21 mouse cellular contexts compared by ENCODE assay signal in the genomic region with DNA sequence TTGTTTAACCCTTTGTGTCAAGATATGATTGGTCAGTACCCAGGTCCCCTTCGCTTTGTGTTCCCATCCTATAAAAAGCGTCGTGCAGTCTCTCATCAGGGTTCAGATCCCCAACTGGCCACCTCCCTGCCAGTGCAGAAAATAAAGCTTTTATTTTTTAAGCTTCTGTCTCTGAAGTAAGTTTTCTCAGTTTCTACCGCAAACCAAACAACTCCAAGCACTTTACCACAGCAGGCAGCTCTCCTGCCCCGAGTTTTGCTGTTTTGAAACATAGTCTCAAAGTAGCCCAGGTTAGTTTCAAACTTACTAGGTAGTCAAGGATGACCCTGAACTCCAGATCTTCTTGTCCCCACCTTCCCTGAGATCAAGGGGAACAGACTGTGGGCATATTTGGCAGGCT. TPM values are rescaled to one million over a fixed set of nuclear protein-coding genes. Genes with fewer than 3 reads are reported as not detected.
DNase-seq lines count a peak whose midpoint lies in the region; ATAC-seq and TF ChIP-seq lines count a peak whose summit lies in the region.
"Had no signal": no experiment of that assay in that cellular context is flagged by ENCODE, and none has a peak within 500 bp of the region (broad histone marks: within the 10 kb centered on the region; RNA-seq: fewer than 3 reads in every experiment).

No protein-coding gene starts in this region.

- no peaks in the 10 kb centered on the region for H3K27me3 ChIP-seq in kidney, embryonic 16.5 days (ENCODE audit: insufficient read depth, low read length)
- H3K27me3 ChIP-seq in liver, embryonic 12.5 days (replicated peaks): no peaks in the 10 kb centered on the region
- no peaks in the 10 kb centered on the region for H3K27me3 ChIP-seq in stomach, postnatal 0 days (ENCODE audit: control insufficient read depth, insufficient read depth, low read length)
- H3K27me3 ChIP-seq in forebrain, embryonic 12.5 days: no peaks in the 10 kb centered on the region
- H3K27me3 ChIP-seq: forebrain, embryonic 15.5 days; lung, embryonic 15.5 days; neural tube, embryonic 15.5 days; Patski had no signal

- no peak for TF ChIP-seq CTCF in gastrocnemius, adult 2 months (IDR thresholded peaks at IDR 0.05)
- TF ChIP-seq CTCF in stomach, postnatal 0 days (IDR thresholded peaks at IDR 0.05; ENCODE audit: low read depth): no peak

- TF ChIP-seq EP300 in stomach, postnatal 0 days (optimal IDR thresholded peaks at IDR 0.05): no peak

- H3K27ac ChIP-seq in gastrocnemius, adult 2 months: peak overlapping the region; percentile 95
- peak overlapping the region; percentile 86; the same call in 1 of the 2 replicates for H3K27ac ChIP-seq in kidney, embryonic 16.5 days (ENCODE audit: low read length)
- H3K27ac ChIP-seq in liver, embryonic 12.5 days: peak overlapping the region; percentile 92
- peak overlapping the region; percentile 94 for H3K27ac ChIP-seq in stomach, postnatal 0 days (replicated peaks)
- H3K27ac ChIP-seq in forebrain, embryonic 12.5 days: no peak overlapping the region
- H3K27ac ChIP-seq: forebrain, embryonic 15.5 days had no signal

- H3K36me3 ChIP-seq in kidney, embryonic 16.5 days (ENCODE audit: insufficient read depth, low read length): peaks cover 27% of the 10 kb centered on the region
- peaks cover 45% of the 10 kb centered on the region for H3K36me3 ChIP-seq in liver, embryonic 12.5 days
- H3K36me3 ChIP-seq in stomach, postnatal 0 days (ENCODE audit: control insufficient read depth, insufficient read depth, low read length): peaks cover 19% of the 10 kb centered on the region
- H3K36me3 ChIP-seq in forebrain, embryonic 12.5 days (replicated peaks): peaks cover 9% of the 10 kb centered on the region; the same call in 1 of the 2 replicates
- H3K36me3 ChIP-seq: forebrain, embryonic 15.5 days; neural tube, embryonic 15.5 days had no signal

- WGBS in kidney, embryonic 16.5 days: 93% methylated on average over 5 of the region's 5 CpGs
- 87% methylated on average over 5 of the region's 5 CpGs for WGBS in liver, embryonic 12.5 days (ENCODE audit: insufficient replicate concordance)
- 87% methylated on average over 5 of the region's 5 CpGs for WGBS in stomach, postnatal 0 days
- 92% methylated on average over 5 of the region's 5 CpGs for WGBS in forebrain, embryonic 12.5 days

- H3K4me3 ChIP-seq in gastrocnemius, adult 2 months: no peak overlapping the region
- no peak overlapping the region for H3K4me3 ChIP-seq in kidney, embryonic 16.5 days (ENCODE audit: low read length)
- no peak overlapping the region for H3K4me3 ChIP-seq in liver, embryonic 12.5 days
- no peak overlapping the region for H3K4me3 ChIP-seq in stomach, postnatal 0 days (ENCODE audit: low read depth, low read length)
- no peak overlapping the region for H3K4me3 ChIP-seq in forebrain, embryonic 12.5 days (replicated peaks)
- H3K4me3 ChIP-seq: forebrain, embryonic 15.5 days; lung, embryonic 15.5 days; neural tube, embryonic 15.5 days had no signal

- ATAC-seq in kidney, embryonic 16.5 days (ENCODE audit: low FRiP score, low TSS enrichment): no peak
- no peak for ATAC-seq in liver, embryonic 12.5 days
- no peak for ATAC-seq in stomach, postnatal 0 days (ENCODE audit: low FRiP score, low TSS enrichment)
- no peak for ATAC-seq in forebrain, embryonic 12.5 days (ENCODE audit: low FRiP score)
- ATAC-seq: forebrain, embryonic 15.5 days; Patski had no signal

- H3K9me3 ChIP-seq in kidney, embryonic 16.5 days (ENCODE audit: low read length): no peaks in the 10 kb centered on the region
- no peaks in the 10 kb centered on the region for H3K9me3 ChIP-seq in liver, embryonic 12.5 days (replicated peaks)
- no peaks in the 10 kb centered on the region for H3K9me3 ChIP-seq in stomach, postnatal 0 days (ENCODE audit: control insufficient read depth, low read length)
- no peaks in the 10 kb centered on the region for H3K9me3 ChIP-seq in forebrain, embryonic 12.5 days
- H3K9me3 ChIP-seq: forebrain, embryonic 15.5 days; lung, embryonic 15.5 days; neural tube, embryonic 15.5 days had no signal

- intact Hi-C loops in gastrocnemius, adult 2 months (cut with DNase I): no loop called here

- no peak overlapping the region for H3K9ac ChIP-seq in kidney, embryonic 16.5 days (replicated peaks; ENCODE audit: low read length)
- H3K9ac ChIP-seq in liver, embryonic 12.5 days: no peak overlapping the region
- H3K9ac ChIP-seq in stomach, postnatal 0 days (ENCODE audit: low read length): no peak overlapping the region
- no peak overlapping the region for H3K9ac ChIP-seq in forebrain, embryonic 12.5 days
- H3K9ac ChIP-seq: forebrain, embryonic 15.5 days; lung, embryonic 15.5 days; neural tube, embryonic 15.5 days had no signal

- no peak overlapping the region for H3K4me2 ChIP-seq in kidney, embryonic 16.5 days (replicated peaks; ENCODE audit: low read depth, low read length)
- H3K4me2 ChIP-seq in liver, embryonic 12.5 days: peak overlapping the region; percentile 91; the same call in 1 of the 2 replicates
- no peak overlapping the region for H3K4me2 ChIP-seq in stomach, postnatal 0 days (replicated peaks; ENCODE audit: low read depth)
- no peak overlapping the region for H3K4me2 ChIP-seq in forebrain, embryonic 12.5 days
- H3K4me2 ChIP-seq: forebrain, embryonic 15.5 days; neural tube, embryonic 15.5 days had no signal

- no peak for DNase-seq in gastrocnemius, adult 2 months
- DNase-seq in gastrocnemius, postnatal 25 days: no peak
- DNase-seq in kidney, postnatal 10 days: no peak
- no peak for DNase-seq in stomach, postnatal 0 days (ENCODE audit: low spot score)
- no peak for DNase-seq in right cerebral cortex, postnatal 10 days (ENCODE audit: low spot score in 2 of 2)
- DNase-seq: cerebellum, adult 2 months; gastrocnemius, postnatal 10 days; kidney, adult 9 months; layer of hippocampus, adult 9-11 months; retina, postnatal 1 day had no signal

- H3K4me1 ChIP-seq in kidney, embryonic 16.5 days (ENCODE audit: insufficient read depth, low read length): peaks cover 22% of the 10 kb centered on the region
- peaks cover 73% of the 10 kb centered on the region for H3K4me1 ChIP-seq in liver, embryonic 12.5 days
- H3K4me1 ChIP-seq in stomach, postnatal 0 days (replicated peaks; ENCODE audit: control insufficient read depth, insufficient read depth): no peaks in the 10 kb centered on the region
- peaks cover 18% of the 10 kb centered on the region for H3K4me1 ChIP-seq in forebrain, embryonic 12.5 days

RNA-seq across cellular contexts. Expression of gene Ticam1, which starts 1.8 kb away (rescaled TPM):
- total RNA-seq in gastrocnemius, adult 2 months (2021): 1 to 10 TPM; 2.7 to 3.4 TPM
- 1 to 10 TPM; 2.8 to 3.0 TPM for total RNA-seq in gastrocnemius, postnatal 25 days (2021)
- 7.3 and 10.3 TPM in 2 replicates for polyA plus RNA-seq in kidney, embryonic 16.5 days (2015; fragmentation: Nextera tagmentation; extraction: Ambion mirVana)
- polyA plus RNA-seq in liver, embryonic 12.5 days (2016; fragmentation: Nextera tagmentation; extraction: Ambion mirVana): 3.8 and 4.1 TPM in 2 replicates
- 4.6 and 6.4 TPM in 2 replicates for polyA plus RNA-seq in stomach, postnatal 0 days (2015; fragmentation: Nextera tagmentation; extraction: Ambion mirVana)
- polyA plus RNA-seq in forebrain, embryonic 12.5 days (2016; fragmentation: Nextera tagmentation; extraction: Ambion mirVana): 1.5 and 1.7 TPM in 2 replicates

RNA-seq across cellular contexts. Expression of gene Plin3, which starts 14.3 kb away (rescaled TPM):
- total RNA-seq in gastrocnemius, adult 2 months (2021): 10 to 100 TPM; 42.4 to 75.0 TPM
- total RNA-seq in gastrocnemius, postnatal 25 days (2021): 10 to 100 TPM; 35.3 to 39.1 TPM
- 87.5 and 106 TPM in 2 replicates for polyA plus RNA-seq in kidney, embryonic 16.5 days (2015; fragmentation: Nextera tagmentation; extraction: Ambion mirVana)
- polyA plus RNA-seq in liver, embryonic 12.5 days (2016; fragmentation: Nextera tagmentation; extraction: Ambion mirVana): 28.3 and 30.2 TPM in 2 replicates
- 65.3 and 67.3 TPM in 2 replicates for polyA plus RNA-seq in stomach, postnatal 0 days (2015; fragmentation: Nextera tagmentation; extraction: Ambion mirVana)
- 28.6 and 28.8 TPM in 2 replicates for polyA plus RNA-seq in forebrain, embryonic 12.5 days (2016; fragmentation: Nextera tagmentation; extraction: Ambion mirVana)

RNA-seq across cellular contexts. Expression of gene Fem1a, which starts 21.7 kb away (rescaled TPM):
- 100 to 1,000 TPM; 165 to 176 TPM for total RNA-seq in gastrocnemius, adult 2 months (2021)
- total RNA-seq in gastrocnemius, postnatal 25 days (2021): 100 to 1,000 TPM; 133 to 135 TPM
- 14.6 and 15.8 TPM in 2 replicates for polyA plus RNA-seq in kidney, embryonic 16.5 days (2015; fragmentation: Nextera tagmentation; extraction: Ambion mirVana)
- polyA plus RNA-seq in liver, embryonic 12.5 days (2016; fragmentation: Nextera tagmentation; extraction: Ambion mirVana): 10.2 and 10.7 TPM in 2 replicates
- 9.6 and 10.0 TPM in 2 replicates for polyA plus RNA-seq in stomach, postnatal 0 days (2015; fragmentation: Nextera tagmentation; extraction: Ambion mirVana)
- polyA plus RNA-seq in forebrain, embryonic 12.5 days (2016; fragmentation: Nextera tagmentation; extraction: Ambion mirVana): 18.2 and 20.3 TPM in 2 replicates

RNA-seq across cellular contexts. Expression of gene Arrdc5, which starts 21.7 kb away (rescaled TPM):
- total RNA-seq in gastrocnemius, adult 2 months (2021): not detected
- not detected for total RNA-seq in gastrocnemius, postnatal 25 days (2021)
- polyA plus RNA-seq in kidney, embryonic 16.5 days (2015; fragmentation: Nextera tagmentation; extraction: Ambion mirVana): not detected in 2 replicates
- not detected in 2 replicates for polyA plus RNA-seq in liver, embryonic 12.5 days (2016; fragmentation: Nextera tagmentation; extraction: Ambion mirVana)
- not detected in 2 replicates for polyA plus RNA-seq in stomach, postnatal 0 days (2015; fragmentation: Nextera tagmentation; extraction: Ambion mirVana)
- not detected in 2 replicates for polyA plus RNA-seq in forebrain, embryonic 12.5 days (2016; fragmentation: Nextera tagmentation; extraction: Ambion mirVana)
- total RNA-seq: gastrocnemius, postnatal 10 days; left cerebral cortex, postnatal 25 days; megakaryocyte-erythroid progenitor cell, adult 5-6 weeks had no signal
- polyA plus RNA-seq: cerebellum, adult 2 months; cortical plate, adult 2 months; forebrain, embryonic 15.5 days; hindbrain, embryonic 11.5 days; lung, embryonic 15.5 days; neural tube, embryonic 15.5 days; Patski had no signal

RNA-seq across cellular contexts. Expression of gene Uhrf1, which starts 24.8 kb away (rescaled TPM):
- total RNA-seq in gastrocnemius, adult 2 months (2021): 1 to 10 TPM; 1.3 to 2.1 TPM
- total RNA-seq in gastrocnemius, postnatal 25 days (2021): 1 to 10 TPM; 2.6 to 2.7 TPM
- polyA plus RNA-seq in kidney, embryonic 16.5 days (2015; fragmentation: Nextera tagmentation; extraction: Ambion mirVana): 170 and 179 TPM in 2 replicates
- polyA plus RNA-seq in liver, embryonic 12.5 days (2016; fragmentation: Nextera tagmentation; extraction: Ambion mirVana): 153 and 154 TPM in 2 replicates
- polyA plus RNA-seq in stomach, postnatal 0 days (2015; fragmentation: Nextera tagmentation; extraction: Ambion mirVana): 18.4 and 19.5 TPM in 2 replicates
- polyA plus RNA-seq in forebrain, embryonic 12.5 days (2016; fragmentation: Nextera tagmentation; extraction: Ambion mirVana): 187 and 198 TPM in 2 replicates
